Mouse (Mus musculus): ENCODE measurements at regions not wholly inside any gene's neighbourhood (a gene's known extent, or its start where the extent isn't known, plus 50 kb on each side); places are given as distances from the start of the nearest gene placed in this dataset.

- Histone ChIP-seq H3K4me3 (ENCODE audit: low read depth, low read length) (no peak overlapping the region), H3K4me1 (ENCODE audit: control insufficient read depth, insufficient read depth, low read length) (no peaks in the 10 kb centered on the region), H3K36me3 (ENCODE audit: control insufficient read depth, insufficient read depth, low read length, poor library complexity, severe bottlenecking) (no peaks in the 10 kb centered on the region), H3K27ac (ENCODE audit: insufficient read depth, low read length) (no peak overlapping the region), H3K9ac (ENCODE audit: low read depth, poor library complexity, severe bottlenecking) (no peak overlapping the region), H3K9me3 (replicated peaks; ENCODE audit: control insufficient read depth, insufficient read depth, low read length, poor library complexity, severe bottlenecking) (no peaks in the 10 kb centered on the region), H3K27me3 (ENCODE audit: control insufficient read depth, insufficient read depth, low read length, poor library complexity, severe bottlenecking) (no peaks in the 10 kb centered on the region; the same call in 1 of the 2 replicates)
- TF ChIP-seq EP300 (IDR thresholded peaks at IDR 0.05; ENCODE audit: insufficient read depth, low read depth, low read length) (no peak), CTCF (IDR thresholded peaks at IDR 0.05; ENCODE audit: low read depth, low read length) (no peak), POLR2A (IDR thresholded peaks at IDR 0.05; ENCODE audit: insufficient read depth, low read length) (no peak)
Measured at GRCm38 (mm10) chr8:10760851-10761693, 247.2 kb downstream of the Irs2 start.

- Histone ChIP-seq H3K9me3 (replicated peaks; ENCODE audit: control insufficient read depth, insufficient read depth, low read length, poor library complexity, severe bottlenecking) (no peaks in the 10 kb centered on the region), H3K27ac (ENCODE audit: insufficient read depth, low read length) (no peak overlapping the region), H3K36me3 (ENCODE audit: control insufficient read depth, insufficient read depth, low read length, poor library complexity, severe bottlenecking) (no peaks in the 10 kb centered on the region), H3K9ac (ENCODE audit: low read depth, poor library complexity, severe bottlenecking) (no peak overlapping the region), H3K27me3 (ENCODE audit: control insufficient read depth, insufficient read depth, low read length, poor library complexity, severe bottlenecking) (no peaks in the 10 kb centered on the region; the same call in 1 of the 2 replicates), H3K4me3 (ENCODE audit: low read depth, low read length) (no peak overlapping the region), H3K4me1 (ENCODE audit: control insufficient read depth, insufficient read depth, low read length) (no peaks in the 10 kb centered on the region)
- no peak for TF ChIP-seq POLR2A (IDR thresholded peaks at IDR 0.05; ENCODE audit: insufficient read depth, low read length)
- no peak for TF ChIP-seq EP300 (IDR thresholded peaks at IDR 0.05; ENCODE audit: insufficient read depth, low read depth, low read length)
- no peak for TF ChIP-seq CTCF (IDR thresholded peaks at IDR 0.05; ENCODE audit: low read depth, low read length)
Measured at GRCm38 (mm10) chr8:10760231-10760630, 248.0 kb downstream of the Irs2 start.

- Histone ChIP-seq H3K4me3 (ENCODE audit: low read depth, low read length) (no peak overlapping the region), H3K4me1 (ENCODE audit: control insufficient read depth, insufficient read depth, low read length) (no peaks in the 10 kb centered on the region), H3K27ac (ENCODE audit: insufficient read depth, low read length) (no peak overlapping the region), H3K27me3 (ENCODE audit: control insufficient read depth, insufficient read depth, low read length, poor library complexity, severe bottlenecking) (no peaks in the 10 kb centered on the region; the same call in 1 of the 2 replicates), H3K9ac (ENCODE audit: low read depth, poor library complexity, severe bottlenecking) (no peak overlapping the region), H3K36me3 (ENCODE audit: control insufficient read depth, insufficient read depth, low read length, poor library complexity, severe bottlenecking) (no peaks in the 10 kb centered on the region), H3K9me3 (replicated peaks; ENCODE audit: control insufficient read depth, insufficient read depth, low read length, poor library complexity, severe bottlenecking) (no peaks in the 10 kb centered on the region)
- TF ChIP-seq EP300 (IDR thresholded peaks at IDR 0.05; ENCODE audit: insufficient read depth, low read depth, low read length), result no peak
- no peak for TF ChIP-seq CTCF (IDR thresholded peaks at IDR 0.05; ENCODE audit: low read depth, low read length)
- no peak for TF ChIP-seq POLR2A (IDR thresholded peaks at IDR 0.05; ENCODE audit: insufficient read depth, low read length)
Measured at GRCm38 (mm10) chr8:10758151-10758550, 250.1 kb downstream of the Irs2 start.

GRCm38 (mm10) chr8:10754986-10755308 is 253.3 kb downstream of the Irs2 start:
- H3K27me3 ChIP-seq (ENCODE audit: control insufficient read depth, insufficient read depth, low read length, poor library complexity, severe bottlenecking), result no peaks in the 10 kb centered on the region
- TF ChIP-seq POLR2A (IDR thresholded peaks at IDR 0.05; ENCODE audit: insufficient read depth, low read length) (no peak), CTCF (IDR thresholded peaks at IDR 0.05; ENCODE audit: low read depth, low read length) (no peak), EP300 (IDR thresholded peaks at IDR 0.05; ENCODE audit: insufficient read depth, low read depth, low read length) (no peak)
- no peak overlapping the region for H3K9ac ChIP-seq (ENCODE audit: low read depth, poor library complexity, severe bottlenecking)
- H3K27ac ChIP-seq (ENCODE audit: insufficient read depth, low read length), result no peak overlapping the region
- H3K4me1 ChIP-seq (ENCODE audit: control insufficient read depth, insufficient read depth, low read length), result no peaks in the 10 kb centered on the region
- H3K9me3 ChIP-seq (replicated peaks; ENCODE audit: control insufficient read depth, insufficient read depth, low read length, poor library complexity, severe bottlenecking), result peaks cover 4% of the 10 kb centered on the region; the same call in 1 of the 2 replicates
- H3K36me3 ChIP-seq (ENCODE audit: control insufficient read depth, insufficient read depth, low read length, poor library complexity, severe bottlenecking), result no peaks in the 10 kb centered on the region
- H3K4me3 ChIP-seq (ENCODE audit: low read depth, low read length), result no peak overlapping the region

- Histone ChIP-seq H3K9me3 (replicated peaks; ENCODE audit: control insufficient read depth, insufficient read depth, low read length, poor library complexity, severe bottlenecking) (peaks cover 4% of the 10 kb centered on the region; the same call in 1 of the 2 replicates), H3K36me3 (ENCODE audit: control insufficient read depth, insufficient read depth, low read length, poor library complexity, severe bottlenecking) (no peaks in the 10 kb centered on the region), H3K27me3 (ENCODE audit: control insufficient read depth, insufficient read depth, low read length, poor library complexity, severe bottlenecking) (no peaks in the 10 kb centered on the region), H3K27ac (ENCODE audit: insufficient read depth, low read length) (no peak overlapping the region), H3K4me3 (ENCODE audit: low read depth, low read length) (no peak overlapping the region), H3K4me1 (ENCODE audit: control insufficient read depth, insufficient read depth, low read length) (no peaks in the 10 kb centered on the region), H3K9ac (ENCODE audit: low read depth, poor library complexity, severe bottlenecking) (no peak overlapping the region)
- TF ChIP-seq POLR2A (IDR thresholded peaks at IDR 0.05; ENCODE audit: insufficient read depth, low read length) (no peak), CTCF (IDR thresholded peaks at IDR 0.05; ENCODE audit: low read depth, low read length) (no peak), EP300 (IDR thresholded peaks at IDR 0.05; ENCODE audit: insufficient read depth, low read depth, low read length) (no peak)
Measured at GRCm38 (mm10) chr8:10754232-10754985, 253.8 kb downstream of the Irs2 start.

- H3K9ac ChIP-seq (ENCODE audit: low read depth, poor library complexity, severe bottlenecking), result no peak overlapping the region
- no peaks in the 10 kb centered on the region for H3K4me1 ChIP-seq (ENCODE audit: control insufficient read depth, insufficient read depth, low read length)
- no peaks in the 10 kb centered on the region for H3K36me3 ChIP-seq (ENCODE audit: control insufficient read depth, insufficient read depth, low read length, poor library complexity, severe bottlenecking)
- TF ChIP-seq CTCF (IDR thresholded peaks at IDR 0.05; ENCODE audit: low read depth, low read length) (no peak), POLR2A (IDR thresholded peaks at IDR 0.05; ENCODE audit: insufficient read depth, low read length) (no peak), EP300 (IDR thresholded peaks at IDR 0.05; ENCODE audit: insufficient read depth, low read depth, low read length) (no peak)
- no peak overlapping the region for H3K4me3 ChIP-seq (ENCODE audit: low read depth, low read length)
- H3K27me3 ChIP-seq (ENCODE audit: control insufficient read depth, insufficient read depth, low read length, poor library complexity, severe bottlenecking), result no peaks in the 10 kb centered on the region
- H3K9me3 ChIP-seq (replicated peaks; ENCODE audit: control insufficient read depth, insufficient read depth, low read length, poor library complexity, severe bottlenecking), result peaks cover 4% of the 10 kb centered on the region
- no peak overlapping the region for H3K27ac ChIP-seq (ENCODE audit: insufficient read depth, low read length)
Measured at GRCm38 (mm10) chr8:10753056-10753455, 255.2 kb downstream of the Irs2 start.
